19 mouse cellular contexts compared by ENCODE assay signal in genomic region chr5:140025301-140025700, GRCm38 (mm10).
A peak's percentile ranks its signal among the peaks of the same experiment; 100 is the strongest.
DNase-seq lines count a peak whose midpoint lies in the region.
"Had no signal": no experiment of that assay in that cellular context is flagged by ENCODE, and none has a peak within 500 bp of the region (broad histone marks: within the 10 kb centered on the region; RNA-seq: fewer than 3 reads in every experiment).

No protein-coding gene starts in this region.

- DNase-seq in kidney, adult 11 months, result peak; percentile 61
- DNase-seq in kidney, postnatal 14 days, result no peak
- peak; percentile 25 to 69 for DNase-seq in kidney, postnatal 25 days
- DNase-seq in kidney, postnatal 4 days, result no peak
- peak; percentile 63 for DNase-seq in adrenal gland, postnatal 10 days
- peak; percentile 40 to 56 for DNase-seq in kidney, postnatal 36 days
- no peak for DNase-seq in thymus, postnatal 0 days (ENCODE audit: low spot score)
- DNase-seq: cerebellum, adult 9-10 months; cerebellum, postnatal 36 days; gastrocnemius, postnatal 25 days; heart, adult 11 months; heart, postnatal 4 days; liver, embryonic 13.5 days; lung, adult 18-20 months; lung, postnatal 4 days; midbrain, embryonic 14.5 days; retina, postnatal 1 day; right cerebral cortex, postnatal 14 days; thymus, postnatal 25 days had no signal

Comparison
In these comparisons a context has a peak if more than half of its experiments do, and no peak if none do; other contexts are left out.
1. DNase-seq: peak in kidney, adult 11 months (single experiment), kidney, postnatal 25 days (2 of 2), adrenal gland, postnatal 10 days (single experiment) and kidney, postnatal 36 days (2 of 2); none in kidney, postnatal 14 days (single experiment), kidney, postnatal 4 days (0 of 2) and thymus, postnatal 0 days (single experiment).